Mouse (Mus musculus): ENCODE data around the gene Heatr4. TPM values are rescaled to one million over a fixed set of nuclear protein-coding genes. Genes with fewer than 3 reads are reported as not detected.
"Not testable (repeated sequence)": the region's sequence is repeated elsewhere in the genome, so short reads cannot be mapped to it uniquely, and the experiment has no call there.

Heatr4 gene
- polyA plus RNA-seq, 1 experiment from 2014 or later, result not detected

- no peak overlapping the region for H3K4me2 ChIP-seq (ENCODE audit: low read depth, low read length)
- no peak overlapping the region for H3K4me3 ChIP-seq (ENCODE audit: low read depth, low read length)
- DNase-seq (ENCODE audit: low spot score), result no peak
- H3K27ac ChIP-seq (replicated peaks; ENCODE audit: low read depth, low read length), result no peak overlapping the region
- H3K9me3 ChIP-seq (replicated peaks; ENCODE audit: control insufficient read depth, low read length), result no peaks in the 10 kb centered on the region
- ATAC-seq (replicated peaks; ENCODE audit: insufficient number of reproducible peaks, low FRiP score, low TSS enrichment, low read depth), result no peak
- no peak overlapping the region for H3K9ac ChIP-seq (replicated peaks; ENCODE audit: low read length)
- no peaks in the 10 kb centered on the region for H3K4me1 ChIP-seq (ENCODE audit: control insufficient read depth, insufficient read depth, low read length)
- H3K27me3 ChIP-seq (ENCODE audit: control insufficient read depth, insufficient read depth, low read length), result no peaks in the 10 kb centered on the region
- 76% methylated on average over 3 of the region's 3 CpGs for WGBS
- H3K36me3 ChIP-seq (replicated peaks; ENCODE audit: control insufficient read depth, insufficient read depth, low read depth, low read length), result no peaks in the 10 kb centered on the region
These were observed 42.7 kb downstream of the Heatr4 start for GRCm38 (mm10) chr12:83941938-83942337.

DNA sequence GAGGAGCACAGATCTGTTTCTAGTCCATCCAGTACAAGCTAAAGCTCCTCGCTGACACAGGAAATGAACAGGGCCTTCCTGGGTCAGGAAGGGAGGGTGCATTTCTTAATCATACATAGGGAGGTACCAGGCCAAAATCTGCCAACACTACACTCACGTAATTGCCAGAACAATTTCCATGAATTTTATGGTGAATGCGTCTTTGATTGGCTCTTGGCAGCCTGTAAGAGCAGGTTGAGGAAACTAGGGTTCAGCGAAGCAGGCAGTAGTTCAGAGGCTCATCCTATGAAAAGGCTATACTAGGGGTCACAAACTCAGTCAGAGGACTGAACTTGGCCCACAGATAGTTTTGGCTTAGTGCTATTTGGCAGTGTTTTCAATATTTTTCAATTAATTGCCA lies 44.6 kb downstream of the Heatr4 start:
- ATAC-seq (replicated peaks; ENCODE audit: insufficient number of reproducible peaks, low FRiP score, low TSS enrichment, low read depth) (no peak), DNase-seq (ENCODE audit: low spot score) (no peak)
- H3K4me3 ChIP-seq (ENCODE audit: low read depth, low read length), result no peak overlapping the region
- no peaks in the 10 kb centered on the region for H3K27me3 ChIP-seq (ENCODE audit: control insufficient read depth, insufficient read depth, low read length)
- no peaks in the 10 kb centered on the region for H3K36me3 ChIP-seq (replicated peaks; ENCODE audit: control insufficient read depth, insufficient read depth, low read depth, low read length)
- no peak overlapping the region for H3K4me2 ChIP-seq (ENCODE audit: low read depth, low read length)
- H3K9ac ChIP-seq (replicated peaks; ENCODE audit: low read length), result no peak overlapping the region
- H3K4me1 ChIP-seq (ENCODE audit: control insufficient read depth, insufficient read depth, low read length), result no peaks in the 10 kb centered on the region
- H3K9me3 ChIP-seq (replicated peaks; ENCODE audit: control insufficient read depth, low read length), result no peaks in the 10 kb centered on the region
- WGBS, result 54% methylated on average over 4 of the region's 4 CpGs
- H3K27ac ChIP-seq (replicated peaks; ENCODE audit: low read depth, low read length), result no peak overlapping the region

GRCm38 (mm10) chr12:83939332-83939731 lies 45.3 kb downstream of the Heatr4 start:
- WGBS, result 74% methylated on average over 2 of the region's 2 CpGs
- H3K36me3 ChIP-seq (replicated peaks; ENCODE audit: control insufficient read depth, insufficient read depth, low read depth, low read length), result no peaks in the 10 kb centered on the region

DNA sequence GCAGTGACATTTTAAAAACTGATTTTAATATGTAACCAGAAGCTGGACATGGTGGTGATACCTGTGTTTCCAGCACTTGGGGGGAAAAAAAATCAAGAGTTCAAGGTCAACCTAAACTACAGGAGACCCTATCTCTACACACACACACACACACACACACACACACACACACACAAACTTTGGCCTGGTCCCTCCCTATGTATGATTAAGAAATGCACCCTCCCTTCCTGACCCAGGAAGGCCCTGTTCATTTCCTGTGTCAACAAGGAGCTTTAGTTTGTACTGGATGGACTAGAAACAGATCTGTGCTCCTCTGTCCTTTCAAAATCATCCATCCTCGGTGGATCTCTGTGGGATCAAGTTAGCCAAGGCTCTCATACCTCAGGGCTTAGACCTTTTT lies 46.1 kb downstream of the Heatr4 start:
- not testable (repeated sequence) for DNase-seq (ENCODE audit: low spot score); ATAC-seq (replicated peaks; ENCODE audit: insufficient number of reproducible peaks, low FRiP score, low TSS enrichment, low read depth); H3K36me3 ChIP-seq (replicated peaks; ENCODE audit: control insufficient read depth, insufficient read depth, low read depth, low read length); H3K27me3 ChIP-seq (ENCODE audit: control insufficient read depth, insufficient read depth, low read length); H3K27ac ChIP-seq (replicated peaks; ENCODE audit: low read depth, low read length); H3K9me3 ChIP-seq (replicated peaks; ENCODE audit: control insufficient read depth, low read length); H3K4me3 ChIP-seq (ENCODE audit: low read depth, low read length); H3K4me2 ChIP-seq (ENCODE audit: low read depth, low read length); H3K4me1 ChIP-seq (ENCODE audit: control insufficient read depth, insufficient read depth, low read length); H3K9ac ChIP-seq (replicated peaks; ENCODE audit: low read length)
- whole genome bisulfite sequencing, result 29% methylated on average over 1 of the region's 1 CpGs

More at GRCm38 (mm10) chr12:83939332-83939731, 45.3 kb downstream of the Heatr4 start:
- Histone ChIP-seq H3K9me3 (replicated peaks; ENCODE audit: control insufficient read depth, low read length) (no peaks in the 10 kb centered on the region), H3K27me3 (ENCODE audit: control insufficient read depth, insufficient read depth, low read length) (no peaks in the 10 kb centered on the region), H3K4me1 (ENCODE audit: control insufficient read depth, insufficient read depth, low read length) (no peaks in the 10 kb centered on the region), H3K27ac (replicated peaks; ENCODE audit: low read depth, low read length) (no peak overlapping the region), H3K4me3 (ENCODE audit: low read depth, low read length) (no peak overlapping the region), H3K9ac (replicated peaks; ENCODE audit: low read length) (no peak overlapping the region), H3K4me2 (ENCODE audit: low read depth, low read length) (no peak overlapping the region)
- DNase-seq (ENCODE audit: low spot score), result no peak
- no peak for ATAC-seq (replicated peaks; ENCODE audit: insufficient number of reproducible peaks, low FRiP score, low TSS enrichment, low read depth)

- Histone ChIP-seq H3K36me3 (replicated peaks; ENCODE audit: control insufficient read depth, insufficient read depth, low read depth, low read length) (no peaks in the 10 kb centered on the region), H3K9ac (replicated peaks; ENCODE audit: low read length) (no peak overlapping the region), H3K27me3 (ENCODE audit: control insufficient read depth, insufficient read depth, low read length) (no peaks in the 10 kb centered on the region), H3K4me1 (ENCODE audit: control insufficient read depth, insufficient read depth, low read length) (no peaks in the 10 kb centered on the region), H3K27ac (replicated peaks; ENCODE audit: low read depth, low read length) (no peak overlapping the region), H3K9me3 (replicated peaks; ENCODE audit: control insufficient read depth, low read length) (no peaks in the 10 kb centered on the region), H3K4me3 (ENCODE audit: low read depth, low read length) (no peak overlapping the region), H3K4me2 (ENCODE audit: low read depth, low read length) (no peak overlapping the region)
- ATAC-seq (replicated peaks; ENCODE audit: insufficient number of reproducible peaks, low FRiP score, low TSS enrichment, low read depth), result no peak
- WGBS, result 72% methylated on average over 10 of the region's 10 CpGs
- DNase-seq (ENCODE audit: low spot score), result no peak
These were observed 47.1 kb downstream of the Heatr4 start for GRCm38 (mm10) chr12:83937600-83937999.

DNA sequence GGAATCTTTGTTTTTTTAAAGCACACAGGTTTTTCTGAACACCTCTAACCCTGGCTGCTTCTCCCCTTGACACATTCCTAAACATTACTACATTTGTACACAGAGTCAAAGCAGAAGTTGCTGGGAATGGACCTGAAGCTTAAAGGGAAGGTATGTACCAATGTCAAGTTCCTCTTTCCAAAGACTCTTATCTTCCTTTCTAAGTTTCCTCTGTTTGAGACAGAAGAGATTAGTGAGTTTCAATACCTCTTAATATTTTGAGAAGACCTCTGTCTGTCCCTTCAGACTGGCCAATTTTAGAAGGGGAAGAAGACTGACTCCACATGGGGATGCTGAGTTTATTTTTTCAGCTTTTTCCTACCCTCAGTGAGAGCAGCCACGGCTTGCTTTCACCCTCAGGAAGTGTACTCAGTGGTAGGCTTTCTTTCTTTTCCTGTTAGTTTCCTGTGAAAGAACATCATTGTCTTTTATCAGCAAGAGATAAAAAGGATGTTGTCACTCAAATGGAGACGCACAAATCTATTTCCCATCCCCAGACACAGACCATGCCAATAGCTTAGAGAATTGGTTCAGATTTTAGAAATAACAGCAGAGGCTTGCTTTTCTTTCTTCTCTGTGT lies 55.4 kb downstream of the Heatr4 start:
- Histone ChIP-seq H3K27me3 (ENCODE audit: control insufficient read depth, insufficient read depth, low read length) (no peaks in the 10 kb centered on the region), H3K4me1 (ENCODE audit: control insufficient read depth, insufficient read depth, low read length) (no peaks in the 10 kb centered on the region), H3K36me3 (replicated peaks; ENCODE audit: control insufficient read depth, insufficient read depth, low read depth, low read length) (no peaks in the 10 kb centered on the region), H3K4me2 (ENCODE audit: low read depth, low read length) (no peak overlapping the region), H3K9me3 (replicated peaks; ENCODE audit: control insufficient read depth, low read length) (no peaks in the 10 kb centered on the region), H3K9ac (replicated peaks; ENCODE audit: low read length) (no peak overlapping the region), H3K27ac (replicated peaks; ENCODE audit: low read depth, low read length) (no peak overlapping the region), H3K4me3 (ENCODE audit: low read depth, low read length) (no peak overlapping the region)
- ATAC-seq (replicated peaks; ENCODE audit: insufficient number of reproducible peaks, low FRiP score, low TSS enrichment, low read depth), result no peak
- no peak for DNase-seq (ENCODE audit: low spot score)
- 18% methylated on average over 2 of the region's 2 CpGs for WGBS

GRCm38 (mm10) chr12:83927747-83928146 lies 56.9 kb downstream of the Heatr4 start:
- no peak overlapping the region for H3K4me2 ChIP-seq (ENCODE audit: low read depth, low read length)
- no peaks in the 10 kb centered on the region for H3K9me3 ChIP-seq (replicated peaks; ENCODE audit: control insufficient read depth, low read length)
- H3K27ac ChIP-seq (replicated peaks; ENCODE audit: low read depth, low read length), result no peak overlapping the region
- H3K9ac ChIP-seq (replicated peaks; ENCODE audit: low read length), result no peak overlapping the region
- WGBS, result 89% methylated on average over 4 of the region's 4 CpGs
- no peaks in the 10 kb centered on the region for H3K27me3 ChIP-seq (ENCODE audit: control insufficient read depth, insufficient read depth, low read length)
- no peaks in the 10 kb centered on the region for H3K4me1 ChIP-seq (ENCODE audit: control insufficient read depth, insufficient read depth, low read length)
- no peaks in the 10 kb centered on the region for H3K36me3 ChIP-seq (replicated peaks; ENCODE audit: control insufficient read depth, insufficient read depth, low read depth, low read length)
- DNase-seq (ENCODE audit: low spot score), result no peak
- no peak for ATAC-seq (replicated peaks; ENCODE audit: insufficient number of reproducible peaks, low FRiP score, low TSS enrichment, low read depth)
- H3K4me3 ChIP-seq (ENCODE audit: low read depth, low read length), result no peak overlapping the region

- WGBS, result 84% methylated on average over 2 of the region's 2 CpGs
- H3K4me2 ChIP-seq (ENCODE audit: low read depth, low read length), result no peak overlapping the region
- ATAC-seq (replicated peaks; ENCODE audit: insufficient number of reproducible peaks, low FRiP score, low TSS enrichment, low read depth) (no peak), DNase-seq (ENCODE audit: low spot score) (no peak)
- no peaks in the 10 kb centered on the region for H3K4me1 ChIP-seq (ENCODE audit: control insufficient read depth, insufficient read depth, low read length)
- no peak overlapping the region for H3K27ac ChIP-seq (replicated peaks; ENCODE audit: low read depth, low read length)
- H3K27me3 ChIP-seq (ENCODE audit: control insufficient read depth, insufficient read depth, low read length), result no peaks in the 10 kb centered on the region
- H3K4me3 ChIP-seq (ENCODE audit: low read depth, low read length), result no peak overlapping the region
- H3K9ac ChIP-seq (replicated peaks; ENCODE audit: low read length), result no peak overlapping the region
- H3K9me3 ChIP-seq (replicated peaks; ENCODE audit: control insufficient read depth, low read length), result no peaks in the 10 kb centered on the region
- H3K36me3 ChIP-seq (replicated peaks; ENCODE audit: control insufficient read depth, insufficient read depth, low read depth, low read length), result no peaks in the 10 kb centered on the region
These were observed 58.6 kb downstream of the Heatr4 start for GRCm38 (mm10) chr12:83926061-83926460.

Data from embryonic facial prominence, embryonic 11.5 days (tissue).